ENCODE assay signal across 28 mouse cellular contexts in genomic region chr16:60499567-60499966, GRCm38 (mm10).
"Had no signal": no experiment of that assay in that cellular context is flagged by ENCODE, and none has a peak within 500 bp of the region (broad histone marks: within the 10 kb centered on the region; RNA-seq: fewer than 3 reads in every experiment).

No protein-coding gene starts in this region.

- ATAC-seq: forebrain, embryonic 13.5 days; forebrain, embryonic 14.5 days; forebrain, embryonic 15.5 days; forebrain, embryonic 16.5 days; forebrain, postnatal 0 days had no signal

- H3K4me3 ChIP-seq: embryonic facial prominence, embryonic 10.5 days; embryonic facial prominence, embryonic 12.5 days; embryonic facial prominence, embryonic 13.5 days; embryonic facial prominence, embryonic 15.5 days; erythroblast, embryonic 14.5 days; forebrain, embryonic 10.5 days; forebrain, embryonic 12.5 days; forebrain, embryonic 13.5 days; forebrain, embryonic 15.5 days; gastrocnemius, adult 2 months had no signal

- H3K4me2 ChIP-seq: embryonic facial prominence, embryonic 12.5 days; embryonic facial prominence, embryonic 13.5 days; embryonic facial prominence, embryonic 15.5 days; forebrain, embryonic 12.5 days; forebrain, embryonic 13.5 days; forebrain, embryonic 15.5 days had no signal

- H3K36me3 ChIP-seq: embryonic facial prominence, embryonic 10.5 days; embryonic facial prominence, embryonic 12.5 days; embryonic facial prominence, embryonic 13.5 days; embryonic facial prominence, embryonic 15.5 days; forebrain, embryonic 10.5 days; forebrain, embryonic 12.5 days; forebrain, embryonic 15.5 days had no signal

- H3K4me1 ChIP-seq: embryonic facial prominence, embryonic 10.5 days; embryonic facial prominence, embryonic 12.5 days; embryonic facial prominence, embryonic 13.5 days; embryonic facial prominence, embryonic 15.5 days; forebrain, embryonic 10.5 days; forebrain, embryonic 12.5 days; forebrain, embryonic 13.5 days; forebrain, embryonic 15.5 days had no signal

- DNase-seq: cerebellum, adult 18-20 months; cerebellum, adult 2 months; cerebellum, adult 8-10 months; cerebellum, adult 9-10 months; cerebellum, adult 9-11 months; cerebellum, postnatal 10 days; cerebellum, postnatal 14 days; cerebellum, postnatal 36 days; embryo, embryonic 11 days; forebrain, postnatal 0 days; gastrocnemius, adult 2 months; gastrocnemius, postnatal 10 days; gastrocnemius, postnatal 14 days; gastrocnemius, postnatal 25 days; gastrocnemius, postnatal 36 days; heart, adult 11 months; heart, adult 18-20 months had no signal

- H3K27ac ChIP-seq: embryonic facial prominence, embryonic 10.5 days; embryonic facial prominence, embryonic 12.5 days; embryonic facial prominence, embryonic 13.5 days; embryonic facial prominence, embryonic 15.5 days; forebrain, embryonic 10.5 days; forebrain, embryonic 12.5 days; forebrain, embryonic 13.5 days; forebrain, embryonic 15.5 days; gastrocnemius, adult 2 months had no signal

- H3K9ac ChIP-seq: embryonic facial prominence, embryonic 12.5 days; embryonic facial prominence, embryonic 13.5 days; embryonic facial prominence, embryonic 15.5 days; forebrain, embryonic 12.5 days; forebrain, embryonic 13.5 days; forebrain, embryonic 15.5 days; forebrain, postnatal 0 days had no signal

- H3K9me3 ChIP-seq: embryonic facial prominence, embryonic 10.5 days; embryonic facial prominence, embryonic 12.5 days; embryonic facial prominence, embryonic 13.5 days; embryonic facial prominence, embryonic 15.5 days; forebrain, embryonic 10.5 days; forebrain, embryonic 12.5 days; forebrain, embryonic 13.5 days; forebrain, embryonic 15.5 days had no signal

- H3K27me3 ChIP-seq: embryonic facial prominence, embryonic 12.5 days; embryonic facial prominence, embryonic 13.5 days; embryonic facial prominence, embryonic 15.5 days; forebrain, embryonic 12.5 days; forebrain, embryonic 13.5 days; forebrain, embryonic 15.5 days had no signal
